Mouse (Mus musculus) intestine, postnatal 0 days (tissue): ENCODE measurements at regions not wholly inside any gene's neighbourhood (a gene's known extent, or its start where the extent isn't known, plus 50 kb on each side); places are given as distances from the start of the nearest gene placed in this dataset.

Source experiments
- ATAC-seq: fragments of 200-750 bp; cut with Nextera tagmentation; 2 replicates; pipeline ENCODE4 v1.8.0; 2017; ENCODE audit warnings: mild to moderate bottlenecking, moderate TSS enrichment, moderate library complexity
- H3K27ac ChIP-seq: fragments of 300-500 bp; sonication (generic); 2 replicates; pipeline ENCODE4 v1.5.1; 2014; ENCODE audit warnings: mild to moderate bottlenecking, low read depth, low read length, moderate library complexity
- H3K27me3 ChIP-seq: fragments of 300-500 bp; sonication (generic); replicated peaks from 2 replicates; pipeline ENCODE4 v1.6.1; 2014; ENCODE audit warnings: low read length, mixed read lengths; ENCODE audit not compliant: control insufficient read depth, insufficient read depth
- H3K36me3 ChIP-seq: fragments of 300-500 bp; sonication (generic); 2 replicates; pipeline ENCODE4 v1.6.1; 2014; ENCODE audit warnings: mild to moderate bottlenecking, moderate library complexity; ENCODE audit not compliant: control insufficient read depth, insufficient read depth
- H3K4me1 ChIP-seq: fragments of 300-500 bp; sonication (generic); replicated peaks from 2 replicates; pipeline ENCODE4 v1.6.1; 2014; ENCODE audit warnings: antibody characterized with exemption, low read length, mixed read lengths; ENCODE audit not compliant: control insufficient read depth, insufficient read depth
- H3K4me2 ChIP-seq: fragments of 300-500 bp; sonication (generic); replicated peaks from 2 replicates; pipeline ENCODE4 v1.6.1; 2014; ENCODE audit warnings: low read depth, mild to moderate bottlenecking, moderate library complexity
- H3K4me3 ChIP-seq: fragments of 300-500 bp; sonication (generic); 2 replicates; pipeline ENCODE4 v1.5.1; 2014; ENCODE audit warnings: low read depth, low read length
- H3K9ac ChIP-seq: fragments of 300-500 bp; sonication (generic); 2 replicates; pipeline ENCODE4 v1.6.1; 2014; ENCODE audit warnings: mild to moderate bottlenecking, low read depth, low read length
- H3K9me3 ChIP-seq: fragments of 300-500 bp; sonication (generic); 2 replicates; pipeline ENCODE4 v1.6.1; 2016; ENCODE audit warnings: mixed run types; ENCODE audit not compliant: control insufficient read depth
- CTCF ChIP-seq: sonication (generic); IDR thresholded peaks from 2 replicates; pipeline ENCODE4 v1.5.1; 2016; ENCODE audit warnings: low read depth, mild to moderate bottlenecking, control low read depth, antibody characterized with exemption, moderate library complexity
- WGBS: fragments of 180-500 bp; shearing (Covaris S2); extraction: QIAGEN DNeasy Blood & Tissue Kit; methylation state at CpG from one replicate; pipeline ENCODE4 v1.1.7; 2014; 5-methylcytosine and 5-hydroxymethylcytosine counted together

DNA sequence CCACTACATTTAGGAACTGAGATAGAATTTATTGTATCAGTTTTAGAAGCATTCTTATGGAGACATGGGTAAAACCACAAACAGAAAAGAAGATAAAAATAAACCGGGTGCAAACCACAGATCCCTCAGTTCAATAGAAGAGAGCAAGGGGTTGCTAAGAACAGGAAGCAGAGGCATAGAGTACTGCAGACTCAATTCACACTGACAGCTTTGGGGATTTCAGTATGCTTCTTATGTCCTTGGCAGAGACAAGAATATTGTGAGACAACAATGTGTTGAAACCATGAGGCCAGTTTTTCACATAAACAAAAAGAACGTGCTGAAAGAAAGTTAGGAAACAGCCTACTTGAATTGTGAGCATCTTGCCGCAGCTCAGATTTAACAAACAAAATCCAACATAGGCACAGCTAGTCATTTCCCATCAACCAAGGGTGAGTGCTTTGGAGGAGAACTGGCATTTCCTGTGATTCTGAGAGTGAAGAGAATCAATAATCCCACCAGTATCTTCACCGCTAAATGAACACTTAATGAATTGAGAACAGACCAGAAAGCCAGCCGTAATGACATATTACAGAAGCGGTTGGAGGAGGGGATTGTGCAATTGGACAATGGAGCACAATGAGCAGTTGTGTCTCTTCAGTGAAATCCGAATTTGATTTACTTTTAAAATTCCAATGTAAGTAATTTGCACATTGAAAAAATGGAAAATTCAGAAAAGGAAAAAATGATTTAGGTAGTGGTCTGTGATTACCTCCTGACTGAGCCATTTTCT lies 170.2 kb upstream of the Chl1 start:
- H3K36me3 ChIP-seq = no peaks in the 10 kb centered on the region
- no peak overlapping the region for H3K9ac ChIP-seq
- H3K9me3 ChIP-seq = no peaks in the 10 kb centered on the region
- no peak overlapping the region for H3K4me3 ChIP-seq
- H3K4me1 ChIP-seq = no peaks in the 10 kb centered on the region
- ATAC-seq = no peak
- no peak overlapping the region for H3K4me2 ChIP-seq
- no peak for TF ChIP-seq CTCF
- H3K27me3 ChIP-seq = no peaks in the 10 kb centered on the region
- WGBS = 56% methylated on average over 7 of the region's 7 CpGs
- no peak overlapping the region for H3K27ac ChIP-seq

- ATAC-seq = no peak
- no peak overlapping the region for H3K27ac ChIP-seq
- H3K4me2 ChIP-seq = no peak overlapping the region
- no peak for TF ChIP-seq CTCF
- H3K27me3 ChIP-seq = no peaks in the 10 kb centered on the region
- H3K36me3 ChIP-seq = no peaks in the 10 kb centered on the region
- no peaks in the 10 kb centered on the region for H3K4me1 ChIP-seq
- H3K9me3 ChIP-seq = no peaks in the 10 kb centered on the region
- H3K9ac ChIP-seq = no peak overlapping the region
- WGBS = 68% methylated on average over 5 of the region's 5 CpGs
- H3K4me3 ChIP-seq = no peak overlapping the region
Measured at GRCm38 (mm10) chr6:103343515-103343914, 166.9 kb upstream of the Chl1 start.

GRCm38 (mm10) chr6:103344413-103344812 lies 166.0 kb upstream of the Chl1 start:
- no peak overlapping the region for H3K27ac ChIP-seq
- H3K9me3 ChIP-seq = no peaks in the 10 kb centered on the region
- H3K27me3 ChIP-seq = no peaks in the 10 kb centered on the region
- H3K4me2 ChIP-seq = no peak overlapping the region
- ATAC-seq = no peak
- 78% methylated on average over 2 of the region's 2 CpGs for WGBS
- no peaks in the 10 kb centered on the region for H3K4me1 ChIP-seq
- H3K36me3 ChIP-seq = no peaks in the 10 kb centered on the region
- TF ChIP-seq CTCF = no peak
- no peak overlapping the region for H3K9ac ChIP-seq
- H3K4me3 ChIP-seq = no peak overlapping the region

GRCm38 (mm10) chr6:103345195-103345594 lies 165.2 kb upstream of the Chl1 start:
- Histone ChIP-seq H3K27me3 (no peaks in the 10 kb centered on the region), H3K4me1 (no peaks in the 10 kb centered on the region), H3K36me3 (no peaks in the 10 kb centered on the region), H3K4me3 (no peak overlapping the region), H3K9ac (no peak overlapping the region), H3K27ac (no peak overlapping the region), H3K9me3 (no peaks in the 10 kb centered on the region), H3K4me2 (no peak overlapping the region)
- WGBS = 37% methylated on average over 3 of the region's 3 CpGs
- no peak for TF ChIP-seq CTCF
- no peak for ATAC-seq

DNA sequence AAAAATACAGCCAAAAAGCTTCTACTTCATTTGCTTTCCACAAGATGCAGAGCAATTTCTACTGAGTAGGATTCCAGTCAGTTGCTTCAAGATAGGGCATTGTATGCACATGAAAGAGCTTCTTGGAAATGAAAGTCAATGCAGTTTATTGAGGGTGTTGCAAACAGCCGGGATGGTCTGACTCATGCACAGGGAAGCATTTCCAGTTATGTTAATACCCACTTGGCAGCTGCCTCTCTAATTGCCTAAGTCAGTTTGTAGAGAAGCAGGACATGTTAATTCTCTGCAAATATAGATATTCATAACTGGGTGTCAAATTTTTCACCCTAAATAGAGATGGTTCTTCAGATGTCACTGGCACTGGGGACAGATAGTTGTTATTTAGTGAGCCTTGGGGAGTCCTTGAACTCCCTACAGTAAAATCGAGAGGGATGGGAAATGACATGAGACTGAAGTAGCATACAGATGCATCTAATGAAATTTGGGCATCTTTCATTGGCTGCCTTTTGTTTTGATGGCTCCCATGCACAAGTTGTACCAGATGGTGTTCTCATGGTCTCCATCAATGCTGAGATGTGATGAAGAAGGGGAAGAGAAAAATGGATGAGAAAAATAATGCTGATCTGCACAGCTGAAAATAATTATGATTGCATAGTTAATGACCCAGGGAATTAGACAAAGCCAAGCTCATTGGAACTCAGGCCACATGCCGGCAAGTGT lies 157.8 kb upstream of the Chl1 start:
- TF ChIP-seq CTCF = no peak
- Histone ChIP-seq H3K27me3 (no peaks in the 10 kb centered on the region), H3K36me3 (no peaks in the 10 kb centered on the region), H3K4me1 (no peaks in the 10 kb centered on the region), H3K4me3 (no peak overlapping the region), H3K27ac (no peak overlapping the region), H3K9me3 (no peaks in the 10 kb centered on the region), H3K4me2 (no peak overlapping the region), H3K9ac (no peak overlapping the region)
- no peak for ATAC-seq
- WGBS = 64% methylated on average over 3 of the region's 3 CpGs

DNA sequence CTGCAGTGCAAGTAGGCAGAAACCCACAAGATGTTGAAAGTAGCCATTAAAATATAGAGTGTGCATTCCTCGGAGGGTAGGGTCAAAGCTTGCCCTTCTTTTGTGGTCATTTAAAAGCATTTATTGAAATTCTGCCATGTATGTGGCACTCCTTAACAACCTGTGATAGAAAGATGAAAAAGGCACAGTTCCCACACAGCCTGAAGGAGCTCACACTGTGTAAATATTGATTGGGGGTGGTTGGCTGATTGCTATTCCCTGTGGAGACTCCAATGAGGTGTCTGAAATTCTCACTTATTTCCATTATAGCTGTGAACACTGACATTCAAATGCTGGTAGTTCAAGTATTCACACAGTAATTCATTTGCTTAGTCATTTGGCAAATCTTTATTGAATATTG lies 157.0 kb upstream of the Chl1 start:
- Histone ChIP-seq H3K4me3 (no peak overlapping the region), H3K4me2 (no peak overlapping the region), H3K9ac (no peak overlapping the region), H3K4me1 (no peaks in the 10 kb centered on the region), H3K27ac (no peak overlapping the region), H3K9me3 (no peaks in the 10 kb centered on the region), H3K36me3 (no peaks in the 10 kb centered on the region), H3K27me3 (no peaks in the 10 kb centered on the region)
- no peak for TF ChIP-seq CTCF
- no peak for ATAC-seq
- 61% methylated on average over 1 of the region's 1 CpGs for WGBS
